Comparison of ENCODE assay signal across 18 mouse cellular contexts in genomic region chr3:85629895-85630510, GRCm38 (mm10). TPM values are rescaled to one million over a fixed set of nuclear protein-coding genes. Genes with fewer than 3 reads are reported as not detected.
A peak's percentile ranks its signal among the peaks of the same experiment; 100 is the strongest.
DNase-seq lines count a peak whose midpoint lies in the region; ATAC-seq and TF ChIP-seq lines count a peak whose summit lies in the region.
"Had no signal": no experiment of that assay in that cellular context is flagged by ENCODE, and none has a peak within 500 bp of the region (broad histone marks: within the 10 kb centered on the region; RNA-seq: fewer than 3 reads in every experiment).

No protein-coding gene starts in this region.

- no peak overlapping the region for H3K4me2 ChIP-seq in limb, embryonic 15.5 days
- H3K4me2 ChIP-seq in myocyte (ENCODE audit: low read depth): no peak overlapping the region
- no peak overlapping the region for H3K4me2 ChIP-seq in forebrain, embryonic 16.5 days (ENCODE audit: low read length)
- H3K4me2 ChIP-seq: heart, embryonic 12.5 days; neural tube, embryonic 12.5 days had no signal

- H3K36me3 ChIP-seq in limb, embryonic 15.5 days: no peaks in the 10 kb centered on the region
- peaks cover 4% of the 10 kb centered on the region; the same call in 1 of the 2 replicates for H3K36me3 ChIP-seq in limb, embryonic 10.5 days
- H3K36me3 ChIP-seq in C2C12 (ENCODE audit: control insufficient read depth, insufficient read depth) (no peaks in the 10 kb centered on the region), myocyte (ENCODE audit: control insufficient read depth, insufficient read depth) (no peaks in the 10 kb centered on the region)
- H3K36me3 ChIP-seq in forebrain, embryonic 16.5 days (ENCODE audit: control insufficient read depth, insufficient read depth): no peaks in the 10 kb centered on the region
- H3K36me3 ChIP-seq: neural tube, embryonic 12.5 days had no signal

- TF ChIP-seq CTCF in C2C12 (IDR thresholded peaks at IDR 0.05; ENCODE audit: control insufficient read depth, insufficient read depth, insufficient read length): no peak

- no peak for TF ChIP-seq POLR2A in myocyte (IDR thresholded peaks at IDR 0.05; ENCODE audit: insufficient read length, low read depth)

- H3K79me3 ChIP-seq in C2C12 (ENCODE audit: low read depth): no peaks in the 10 kb centered on the region

- H3K9me3 ChIP-seq in limb, embryonic 15.5 days: no peaks in the 10 kb centered on the region
- no peaks in the 10 kb centered on the region for H3K9me3 ChIP-seq in limb, embryonic 10.5 days (replicated peaks)
- no peaks in the 10 kb centered on the region for H3K9me3 ChIP-seq in forebrain, embryonic 16.5 days (ENCODE audit: control insufficient read depth, low read length)
- H3K9me3 ChIP-seq: forebrain, embryonic 10.5 days; heart, embryonic 12.5 days; midbrain, embryonic 10.5 days; neural tube, embryonic 12.5 days had no signal

- H3K27me3 ChIP-seq in limb, embryonic 15.5 days: no peaks in the 10 kb centered on the region
- H3K27me3 ChIP-seq in limb, embryonic 10.5 days (ENCODE audit: low read depth, poor library complexity, severe bottlenecking): no peaks in the 10 kb centered on the region
- H3K27me3 ChIP-seq in C2C12 (ENCODE audit: control insufficient read depth, insufficient read depth, insufficient read length): no peaks in the 10 kb centered on the region
- no peaks in the 10 kb centered on the region for H3K27me3 ChIP-seq in myocyte (ENCODE audit: control insufficient read depth, insufficient read depth, insufficient read length)
- no peaks in the 10 kb centered on the region for H3K27me3 ChIP-seq in forebrain, embryonic 16.5 days (replicated peaks; ENCODE audit: control insufficient read depth, insufficient read depth, low read length)
- H3K27me3 ChIP-seq: heart, embryonic 12.5 days; neural tube, embryonic 12.5 days had no signal

- H3K4me1 ChIP-seq in limb, embryonic 15.5 days: no peaks in the 10 kb centered on the region
- H3K4me1 ChIP-seq in limb, embryonic 10.5 days: no peaks in the 10 kb centered on the region
- peaks cover 8% of the 10 kb centered on the region for H3K4me1 ChIP-seq in forebrain, embryonic 16.5 days (replicated peaks; ENCODE audit: control insufficient read depth, insufficient read depth, low read length)
- H3K4me1 ChIP-seq: forebrain, embryonic 10.5 days; midbrain, embryonic 10.5 days had no signal

- H3K9ac ChIP-seq in limb, embryonic 15.5 days: no peak overlapping the region
- no peak overlapping the region for H3K9ac ChIP-seq in forebrain, embryonic 16.5 days (replicated peaks; ENCODE audit: low read depth, low read length)
- H3K9ac ChIP-seq: heart, embryonic 12.5 days; neural tube, embryonic 12.5 days had no signal

- H3K79me2 ChIP-seq in C2C12 (ENCODE audit: control insufficient read depth, insufficient read depth) (no peaks in the 10 kb centered on the region), myocyte (ENCODE audit: control insufficient read depth, insufficient read depth) (no peaks in the 10 kb centered on the region)

- 0 out of 2 replicates have a peak, but pooled peaks have one; percentile 35 for ATAC-seq in limb, embryonic 15.5 days (ENCODE audit: insufficient number of reproducible peaks, low FRiP score, low TSS enrichment, low read depth)
- no peak for ATAC-seq in forebrain, embryonic 16.5 days
- ATAC-seq: hindbrain, postnatal 0 days had no signal

- H3K27ac ChIP-seq in limb, embryonic 15.5 days: no peak overlapping the region
- H3K27ac ChIP-seq in limb, embryonic 10.5 days: no peak overlapping the region
- no peak overlapping the region for H3K27ac ChIP-seq in forebrain, embryonic 16.5 days (ENCODE audit: low read length)
- H3K27ac ChIP-seq: forebrain, embryonic 10.5 days; hindbrain, postnatal 0 days; midbrain, embryonic 10.5 days; neural tube, embryonic 12.5 days had no signal

- no peak overlapping the region for H3K4me3 ChIP-seq in limb, embryonic 15.5 days
- H3K4me3 ChIP-seq in limb, embryonic 10.5 days: no peak overlapping the region
- no peak overlapping the region for H3K4me3 ChIP-seq in C2C12 (ENCODE audit: insufficient read depth, poor library complexity, severe bottlenecking)
- no peak overlapping the region for H3K4me3 ChIP-seq in myocyte
- H3K4me3 ChIP-seq in forebrain, embryonic 16.5 days (replicated peaks; ENCODE audit: low read length): no peak overlapping the region
- H3K4me3 ChIP-seq: forebrain, embryonic 10.5 days; heart, embryonic 12.5 days; midbrain, embryonic 10.5 days; neural tube, embryonic 12.5 days had no signal

- WGBS in limb, embryonic 15.5 days: 87% methylated on average over 4 of the region's 4 CpGs
- WGBS in limb, embryonic 10.5 days: 89% methylated on average over 4 of the region's 4 CpGs
- WGBS in forebrain, embryonic 16.5 days: 98% methylated on average over 4 of the region's 4 CpGs

- no peak for DNase-seq in limb, embryonic 10.5 days (ENCODE audit: low spot score)
- DNase-seq in MN1 (ENCODE audit: low spot score) (peak; percentile 26), liver (no peak)
- DNase-seq: cerebellum, adult 8-10 months; kidney, adult 2 months; kidney, postnatal 25 days; lung, adult 2 months; lung, postnatal 36 days; thymus, adult 18-20 months had no signal

- H3ac ChIP-seq in C2C12 (ENCODE audit: control insufficient read depth, insufficient read length, low read depth): no peak overlapping the region
- no peak overlapping the region for H3ac ChIP-seq in myocyte (ENCODE audit: control insufficient read depth, insufficient read length)

TF ChIP-seq in C2C12, 6 proteins besides CTCF, POLR2A, EP300 and RAD21:
- peak; percentile 96 for TF ChIP-seq MYOD1 (IDR thresholded peaks at IDR 0.05; ENCODE audit: control insufficient read depth, insufficient read length, low read depth)
- peak; percentile 15 for TF ChIP-seq FOSL1 (IDR thresholded peaks at IDR 0.05; ENCODE audit: insufficient read depth, low read length, poor library complexity, severe bottlenecking)
- no peak for TF ChIP-seq USF1 (IDR thresholded peaks at IDR 0.05; ENCODE audit: low read depth)
- TF ChIP-seq MAX (IDR thresholded peaks at IDR 0.05): no peak
- TF ChIP-seq CEBPB (IDR thresholded peaks at IDR 0.05; ENCODE audit: low read depth): no peak
- TF ChIP-seq MYOG (IDR thresholded peaks at IDR 0.05; ENCODE audit: control insufficient read depth, extremely low read depth, insufficient read length): no peak
TF ChIP-seq in C2C12: peak in this region for 2.

TF ChIP-seq in myocyte, 11 proteins besides CTCF, POLR2A, EP300 and RAD21:
- TF ChIP-seq TCF3 (IDR thresholded peaks at IDR 0.05; ENCODE audit: insufficient read length, low read depth) (peak; percentile 85), MYOG (IDR thresholded peaks at IDR 0.05; ENCODE audit: control insufficient read depth in 1 of 3, insufficient read depth in 1 of 3, insufficient read length in 2 of 3, low read depth in 2 of 3) (peak; percentile 52 to 95 (median 90)), TCF12 (IDR thresholded peaks at IDR 0.05; ENCODE audit: insufficient read depth, poor library complexity, severe bottlenecking) (peak; percentile 55), MYOD1 (IDR thresholded peaks at IDR 0.05; ENCODE audit: control insufficient read depth in 1 of 3, insufficient read length in 2 of 3, low read depth in 2 of 3) (peak; percentile 49 to 95 (median 95)), SRF (IDR thresholded peaks at IDR 0.05; ENCODE audit: control insufficient read depth, insufficient read length, low read depth) (no peak), POLR2AphosphoS2 (IDR thresholded peaks at IDR 0.05; ENCODE audit: insufficient read length, low read depth) (no peak), REST (IDR thresholded peaks at IDR 0.05; ENCODE audit: insufficient read depth, insufficient read length) (no peak)
TF ChIP-seq in myocyte: peak in this region for 4.

RNA-seq across cellular contexts. Expression of gene Gatb, which starts 56.1 kb away (rescaled TPM):
- polyA plus RNA-seq in limb, embryonic 15.5 days (2015; fragmentation: Nextera tagmentation; extraction: Ambion mirVana): 18.0 and 21.5 TPM in 2 replicates
- 26.5 and 29.5 TPM in 2 replicates for polyA plus RNA-seq in limb, embryonic 10.5 days (2016; fragmentation: Nextera tagmentation; extraction: Ambion mirVana)
- polyA plus RNA-seq in C2C12 (2012; fragmentation: generic; extraction: Trizol) (12.2 TPM), myocyte (2012; fragmentation: generic; extraction: Trizol) (14.3 TPM)
- polyA plus RNA-seq in forebrain, embryonic 16.5 days (2015; fragmentation: Nextera tagmentation; extraction: Ambion mirVana): 23.1 and 24.0 TPM in 2 replicates
